Mouse (Mus musculus): ENCODE data around the gene Plac8.
A peak's percentile ranks its signal among the peaks of the same experiment; 100 is the strongest.

Plac8 gene

GRCm38 (mm10) chr5:100572069-100572468, at the start of gene Plac8:
Gene Plac8 (minus strand): TSS chr5:100572245.
- DNase-seq: no peak

GRCm38 (mm10) chr5:100620952-100621351, 48.9 kb upstream of the Plac8 start:
- no peak for DNase-seq

DNA sequence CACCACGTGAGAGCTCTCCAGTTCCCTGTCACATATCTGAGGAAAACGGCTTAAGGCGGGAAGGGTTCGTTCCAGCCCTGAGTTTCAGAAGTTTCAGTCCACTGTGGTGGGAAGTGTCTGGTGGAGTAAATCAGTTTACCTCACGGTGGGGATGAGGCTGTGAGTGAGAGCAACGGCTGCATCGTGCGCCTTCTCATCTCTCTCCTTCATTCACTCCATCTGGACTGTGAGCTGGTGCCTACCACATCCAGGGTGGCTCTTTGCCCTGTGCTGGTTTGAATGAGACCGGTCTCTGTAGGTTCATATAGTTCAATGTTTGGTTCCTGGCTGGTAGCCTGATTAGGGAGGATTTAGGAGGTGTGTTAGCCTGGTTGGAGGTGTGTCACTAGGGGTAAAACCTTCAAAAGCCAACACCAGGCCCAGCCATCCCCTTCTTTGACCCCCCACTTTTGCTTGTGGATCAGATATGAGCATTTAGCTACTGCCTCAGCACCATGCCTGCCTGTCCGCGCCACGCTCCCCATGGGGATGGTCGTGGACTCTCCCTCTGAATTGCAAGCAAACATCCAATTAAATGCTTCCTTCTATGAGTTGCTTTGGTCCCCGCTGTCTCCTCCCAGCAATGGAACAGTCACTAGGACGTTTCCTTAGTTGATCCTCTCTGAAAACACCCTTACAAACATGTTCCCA, 47.7 kb upstream of the Plac8 start:
- DNase-seq: no peak

DNA sequence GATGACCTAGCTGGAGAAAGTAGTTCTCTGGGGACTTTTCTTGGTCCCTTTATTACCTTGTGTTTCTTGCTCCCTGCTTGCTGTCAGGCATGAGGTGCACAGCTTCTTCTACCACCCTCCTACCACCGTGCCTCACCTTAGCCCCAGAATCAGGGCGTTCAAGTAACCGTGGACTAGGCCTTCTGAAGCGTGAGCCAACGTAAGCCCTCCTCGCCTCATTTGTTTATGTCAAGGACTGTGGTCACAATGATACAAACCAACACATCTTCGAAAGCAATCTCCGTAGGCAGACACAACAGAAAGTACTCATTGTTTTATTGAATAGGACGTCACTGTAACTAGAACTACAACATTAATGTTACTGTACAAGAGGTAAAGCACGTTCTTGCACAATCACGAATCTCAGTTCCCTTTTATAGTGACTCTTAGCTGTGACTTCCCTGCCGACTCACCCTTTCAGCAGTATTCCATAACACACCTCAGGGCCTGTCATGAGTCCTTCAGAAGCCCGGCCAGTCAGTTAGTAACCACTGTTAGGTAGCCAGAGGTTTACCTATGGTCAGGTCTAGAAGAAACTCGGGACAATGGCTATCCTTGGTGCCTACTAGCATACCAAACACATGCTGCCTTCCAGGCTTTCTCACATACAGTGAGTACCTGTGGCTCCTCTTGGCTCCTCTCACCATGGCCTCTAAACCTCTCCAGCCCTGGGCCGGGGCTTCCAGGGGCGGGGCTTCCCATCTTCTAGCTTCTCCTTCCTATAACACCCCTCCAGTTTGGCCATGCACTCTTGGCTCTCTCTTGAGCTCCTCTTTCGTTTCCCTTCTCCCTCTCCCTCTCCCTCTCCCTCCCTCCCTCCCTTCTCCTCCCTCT, 42.1 kb upstream of the Plac8 start:
- no peak for DNase-seq

DNA sequence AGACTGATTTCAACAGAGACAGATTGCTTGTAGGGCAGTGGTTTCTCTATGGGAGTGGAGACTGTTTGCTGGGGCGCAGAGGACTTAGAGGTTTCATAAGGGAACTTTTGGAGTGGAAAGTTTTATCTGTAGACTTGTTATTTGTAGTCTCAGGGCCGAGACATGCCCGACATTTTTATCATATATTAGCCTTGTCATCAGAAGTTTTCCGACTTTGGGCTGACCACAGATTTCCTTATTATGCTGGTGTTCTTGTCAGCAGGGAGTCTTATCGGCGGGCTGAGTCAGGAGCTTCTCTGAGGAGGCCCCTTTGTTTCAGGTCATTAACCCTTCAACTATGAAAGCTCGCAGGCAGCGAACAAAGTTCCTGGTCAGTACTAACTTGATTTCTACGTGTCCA, 35.8 kb upstream of the Plac8 start:
- DNase-seq: no peak

GRCm38 (mm10) chr5:100607090-100607762, 35.2 kb upstream of the Plac8 start:
- no peak for DNase-seq

DNA sequence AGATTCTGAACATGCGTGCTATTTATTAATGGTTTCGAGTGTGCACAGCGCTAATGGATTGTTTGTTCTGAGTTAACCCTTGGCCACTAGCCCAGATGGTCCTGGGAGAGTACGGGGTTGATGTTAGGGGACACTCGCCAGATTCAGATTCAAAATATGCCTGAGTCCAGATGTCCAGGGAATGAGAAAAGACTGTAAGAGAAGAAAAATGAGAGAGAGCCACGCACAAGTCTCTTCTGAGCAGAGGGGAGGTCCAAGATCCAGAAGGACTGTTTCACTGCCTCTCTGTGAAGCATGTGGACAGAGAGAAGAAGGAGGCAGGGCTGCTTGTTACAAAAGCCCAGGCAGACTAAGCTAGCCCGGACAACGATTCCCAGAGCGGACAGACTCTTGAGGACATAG, 33.8 kb upstream of the Plac8 start:
- DNase-seq: peak; percentile 23 to 48

DNA sequence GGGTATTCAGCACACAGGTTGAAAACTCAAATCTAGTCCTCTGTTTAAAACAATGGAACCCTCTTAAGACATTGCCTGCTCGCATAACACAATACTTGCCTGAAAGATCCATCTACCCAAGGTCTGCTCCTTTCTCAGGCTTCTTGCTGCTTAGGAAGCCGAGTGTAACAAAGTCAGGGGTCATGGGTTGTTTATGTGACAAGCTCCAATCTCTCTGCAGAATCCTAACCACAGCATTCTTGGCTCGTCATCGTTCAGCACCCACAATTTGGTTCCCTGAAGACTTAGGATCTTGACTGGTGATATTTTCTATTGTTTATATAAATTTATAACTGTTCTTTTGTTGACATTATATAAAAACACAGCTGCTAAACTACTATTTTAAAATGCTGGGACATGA, 32.0 kb upstream of the Plac8 start:
- peak in 1 of 2 experiments; percentile 29 for DNase-seq

DNA sequence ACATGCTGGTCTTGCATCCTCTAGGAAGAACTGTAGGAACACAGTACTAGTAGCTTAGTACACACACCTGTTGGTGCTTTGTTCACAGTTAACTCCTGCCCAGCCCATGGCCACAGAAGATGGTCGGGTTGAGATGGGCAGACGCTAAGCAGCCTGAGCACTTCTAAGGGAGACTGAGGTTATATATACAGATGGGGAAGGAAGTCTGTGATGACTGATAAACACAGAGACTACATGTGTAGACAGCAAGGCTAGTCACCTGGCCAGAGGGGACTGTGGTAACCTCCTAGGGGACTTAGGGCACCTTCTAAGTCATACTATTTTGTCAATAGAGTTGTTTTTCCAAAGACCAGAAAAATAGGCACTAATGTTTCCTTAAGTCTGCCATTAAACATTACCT, 29.8 kb upstream of the Plac8 start:
- no peak for DNase-seq

DNA sequence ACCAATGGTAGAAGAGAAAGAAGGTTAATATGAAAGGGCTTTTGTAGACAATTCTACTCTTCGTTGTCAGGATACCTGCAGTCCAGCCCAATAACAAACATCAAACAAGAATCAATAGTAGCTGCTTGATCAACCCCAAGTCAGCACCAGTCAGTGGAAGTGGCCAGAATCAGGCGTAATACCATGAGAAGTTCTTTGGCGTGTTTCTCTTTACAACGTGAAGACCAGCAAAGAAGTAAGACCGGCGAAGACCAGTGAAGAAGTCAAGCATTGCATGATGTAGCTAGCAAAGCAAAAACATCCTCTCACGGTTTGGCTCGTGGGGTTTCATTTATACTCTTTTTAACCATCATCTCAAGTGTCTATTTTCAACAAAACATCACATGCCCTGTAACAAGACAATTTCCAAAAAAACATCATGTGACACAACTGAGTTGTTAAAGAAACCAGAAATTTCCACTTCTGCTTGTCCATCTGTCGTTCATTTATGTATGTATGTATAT, 27.0 kb upstream of the Plac8 start:
- no peak for DNase-seq

- DNase-seq: no peak
Measured at GRCm38 (mm10) chr5:100597886-100598485, 25.9 kb upstream of the Plac8 start.

GRCm38 (mm10) chr5:100595999-100596398, 24.0 kb upstream of the Plac8 start:
- DNase-seq: no peak

DNA sequence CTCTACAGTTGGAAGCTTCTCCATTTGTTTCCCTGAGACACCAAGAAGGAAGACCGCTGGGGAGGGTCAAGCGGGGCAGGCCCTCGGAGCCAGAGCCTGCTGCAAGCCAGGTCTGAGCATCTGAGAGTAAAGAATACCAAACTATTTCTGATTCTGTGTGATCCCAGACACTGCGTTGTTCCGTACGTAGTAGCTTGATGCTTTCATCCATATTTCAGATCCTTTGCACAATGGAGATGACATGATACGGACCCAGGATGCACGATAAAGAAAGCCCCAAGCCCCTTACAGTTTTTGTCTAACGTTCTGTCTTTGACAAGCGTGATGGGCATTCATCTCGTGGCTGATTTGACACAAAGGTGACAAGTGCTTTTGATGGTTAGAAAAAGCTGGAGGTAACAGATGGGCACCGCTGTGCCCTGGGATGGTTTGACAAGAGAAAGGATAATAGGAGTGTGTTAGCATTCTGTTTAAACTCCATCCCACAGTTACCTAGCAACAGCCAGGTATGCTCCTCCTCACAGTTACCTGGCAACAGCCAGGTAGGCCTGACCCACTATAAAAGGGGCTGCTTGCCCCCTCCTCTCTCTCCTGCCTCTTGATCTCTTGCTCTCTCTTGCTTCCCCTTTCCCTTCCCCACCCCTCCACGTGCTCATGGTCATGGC, 22.9 kb upstream of the Plac8 start:
- no peak for DNase-seq

DNA sequence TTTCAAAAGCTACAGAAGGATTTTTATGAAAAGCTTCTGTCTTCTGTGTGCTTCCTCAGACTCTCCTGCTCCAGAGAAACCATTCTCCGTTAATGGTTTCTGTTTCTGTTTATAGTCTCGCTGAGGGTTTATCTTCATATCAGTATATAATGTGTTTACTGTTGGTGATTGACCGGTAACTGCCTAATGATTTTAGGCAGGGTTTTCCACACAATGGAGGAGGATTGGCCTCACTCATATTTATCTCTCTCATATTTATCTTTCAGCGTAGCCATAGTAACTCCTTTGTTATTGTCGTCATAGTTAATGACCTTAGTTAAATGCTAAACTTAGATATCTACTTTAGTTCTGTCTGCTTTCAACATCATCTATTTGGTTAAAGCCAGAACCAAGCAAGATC, 18.5 kb upstream of the Plac8 start:
- no peak for DNase-seq

DNA sequence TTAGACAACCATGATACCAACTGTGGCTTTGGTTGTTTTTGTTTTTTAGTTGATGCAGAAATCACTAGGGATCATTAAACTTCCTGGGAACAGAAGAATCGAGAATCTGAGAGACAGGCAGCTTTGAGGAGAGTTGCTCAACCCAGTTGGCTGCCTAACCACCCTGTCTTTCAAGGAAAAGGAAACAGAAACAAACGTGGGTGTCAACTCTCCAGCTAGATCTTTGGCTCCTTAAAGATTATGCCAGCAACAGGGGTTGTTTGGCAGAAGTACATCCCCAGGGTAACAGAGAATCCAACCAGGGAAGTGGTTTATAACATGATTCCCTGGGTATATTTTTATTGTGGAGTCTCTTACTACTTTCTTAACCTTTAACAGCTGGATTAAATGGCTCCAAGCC, 15.6 kb upstream of the Plac8 start:
- DNase-seq: no peak

GRCm38 (mm10) chr5:100587136-100587535, 15.1 kb upstream of the Plac8 start:
- DNase-seq: no peak

GRCm38 (mm10) chr5:100585657-100586056, 13.6 kb upstream of the Plac8 start:
- no peak for DNase-seq

DNA sequence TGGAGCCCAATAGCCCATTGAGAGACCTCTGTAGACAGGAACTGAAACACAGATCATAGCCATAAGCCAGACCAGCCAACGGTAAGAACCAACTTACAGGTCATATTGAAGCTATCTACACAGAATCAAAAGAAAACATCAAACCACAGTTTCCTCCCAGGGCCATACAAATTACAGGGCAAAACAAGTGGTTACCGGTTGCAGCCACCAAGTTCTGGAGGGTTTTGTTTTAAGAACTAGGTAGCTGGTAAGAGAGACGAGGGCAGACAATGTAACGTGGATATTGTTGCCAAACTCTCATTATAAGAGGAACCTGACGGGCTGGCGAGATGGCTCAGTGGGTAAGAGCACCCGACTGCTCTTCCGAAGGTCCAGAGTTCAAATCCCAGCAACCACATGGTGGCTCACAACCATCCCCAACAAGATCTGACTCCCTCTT, 13.2 kb upstream of the Plac8 start:
- DNase-seq: no peak

DNA sequence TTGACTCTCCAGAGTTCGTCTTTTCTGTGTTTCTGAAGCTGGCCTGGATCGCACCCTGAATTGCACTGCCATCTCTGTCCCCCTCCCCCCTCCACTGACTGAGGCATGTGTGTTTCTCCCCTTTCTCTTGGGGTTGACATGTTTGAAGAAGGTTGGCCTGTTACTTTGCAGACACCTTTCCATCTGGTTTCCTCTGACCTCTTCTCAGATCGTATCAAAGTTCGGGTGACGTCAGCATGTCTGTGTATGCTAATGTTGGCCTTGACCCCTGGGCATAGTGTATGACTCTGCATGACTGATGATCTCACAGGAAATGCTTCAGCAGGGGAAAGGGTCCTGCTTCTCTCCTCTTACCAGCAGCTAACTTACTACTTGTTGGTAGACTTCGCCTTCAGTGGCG, 11.0 kb upstream of the Plac8 start:
- DNase-seq: no peak

GRCm38 (mm10) chr5:100582435-100582826, 10.4 kb upstream of the Plac8 start:
- DNase-seq: no peak

GRCm38 (mm10) chr5:100581622-100582434, 9.8 kb upstream of the Plac8 start:
- no peak for DNase-seq

All from kidney, adult 8-10 months (tissue).